Mouse (Mus musculus) lung, embryonic 15.5 days (tissue): ENCODE measurements around the gene Soat2. TPM values are rescaled to one million over a fixed set of nuclear protein-coding genes. Genes with fewer than 3 reads are reported as not detected.
"Not testable (repeated sequence)": the region's sequence is repeated elsewhere in the genome, so short reads cannot be mapped to it uniquely, and the experiment has no call there.

ENCODE experiments used
- ATAC-seq: fragments of 200-750 bp; cut with Nextera tagmentation; 2 replicates; pipeline ENCODE4 v1.8.0; 2017; ENCODE audit warnings: moderate number of reproducible peaks, borderline replicate concordance; ENCODE audit not compliant: low FRiP score, low TSS enrichment; ENCODE audit errors: extremely low read depth
- H3K27ac ChIP-seq: fragments of 300-500 bp; sonication (generic); 2 replicates; pipeline ENCODE4 v1.5.1; 2015; ENCODE audit warnings: moderate library complexity, mild to moderate bottlenecking, inconsistent platforms
- H3K27me3 ChIP-seq: fragments of 300-500 bp; sonication (generic); 2 replicates; pipeline ENCODE4 v1.6.1; 2015; ENCODE audit warnings: inconsistent platforms
- H3K36me3 ChIP-seq: fragments of 300-500 bp; sonication (generic); 2 replicates; pipeline ENCODE4 v1.6.1; 2015; ENCODE audit warnings: inconsistent platforms
- H3K4me1 ChIP-seq: fragments of 300-500 bp; sonication (generic); 2 replicates; pipeline ENCODE4 v1.6.1; 2015; ENCODE audit warnings: inconsistent platforms
- H3K4me2 ChIP-seq: fragments of 300-500 bp; sonication (generic); 2 replicates; pipeline ENCODE4 v1.6.1; 2015; ENCODE audit warnings: inconsistent platforms, mild to moderate bottlenecking, moderate library complexity
- H3K4me3 ChIP-seq: fragments of 300-500 bp; sonication (generic); 2 replicates; pipeline ENCODE4 v1.5.1; 2015; ENCODE audit warnings: mild to moderate bottlenecking, inconsistent platforms
- H3K9ac ChIP-seq: fragments of 300-500 bp; sonication (generic); 2 replicates; pipeline ENCODE4 v1.6.1; 2015; ENCODE audit warnings: inconsistent platforms
- H3K9me3 ChIP-seq: fragments of 300-500 bp; sonication (generic); 2 replicates; pipeline ENCODE4 v1.6.1; 2016; ENCODE audit warnings: inconsistent platforms
- WGBS: fragments of 180-500 bp; shearing (Covaris S2); methylation state at CpG from one replicate; pipeline ENCODE4 v1.1.7; 2015; 5-methylcytosine and 5-hydroxymethylcytosine counted together
- polyA plus RNA-seq: library from polyadenylated mRNA; unstranded; fragments of >200 nt; fragmentation: Nextera tagmentation; extraction: Ambion mirVana; gene quantifications from 2 replicates; pipeline ENCODE4 v1.2.1, GENCODE M21; 2015

Soat2 gene
- polyA plus RNA-seq, 1 experiment from 2014 or later = 0.34 TPM

DNA sequence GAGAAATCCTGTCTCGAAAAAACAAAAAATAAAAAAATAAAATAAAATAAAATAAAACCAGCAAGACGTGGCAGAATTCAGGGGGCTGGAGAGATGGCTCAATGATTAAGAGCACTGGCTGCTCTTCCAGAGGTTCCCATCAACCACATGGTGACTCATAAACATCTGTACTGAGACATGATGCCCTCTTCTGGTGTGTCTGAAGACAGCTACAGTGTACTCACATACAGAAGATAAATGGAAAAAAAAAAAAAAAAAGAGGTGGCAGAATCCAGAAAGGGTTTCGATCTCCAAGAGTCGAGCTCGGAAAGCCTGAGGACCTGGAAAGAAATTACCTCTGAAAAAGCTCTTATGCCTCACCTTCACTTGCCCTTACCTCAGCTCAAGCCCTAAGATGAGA is 9.2 kb upstream of the Soat2 start:
- Histone ChIP-seq H3K4me3 (no peak overlapping the region), H3K27me3 (peaks cover 25% of the 10 kb centered on the region), H3K4me1 (peaks cover 36% of the 10 kb centered on the region), H3K9ac (no peak overlapping the region), H3K4me2 (no peak overlapping the region), H3K9me3 (no peaks in the 10 kb centered on the region), H3K27ac (no peak overlapping the region), H3K36me3 (no peaks in the 10 kb centered on the region)
- WGBS = 86% methylated on average over 5 of the region's 5 CpGs
- no peak for ATAC-seq

DNA sequence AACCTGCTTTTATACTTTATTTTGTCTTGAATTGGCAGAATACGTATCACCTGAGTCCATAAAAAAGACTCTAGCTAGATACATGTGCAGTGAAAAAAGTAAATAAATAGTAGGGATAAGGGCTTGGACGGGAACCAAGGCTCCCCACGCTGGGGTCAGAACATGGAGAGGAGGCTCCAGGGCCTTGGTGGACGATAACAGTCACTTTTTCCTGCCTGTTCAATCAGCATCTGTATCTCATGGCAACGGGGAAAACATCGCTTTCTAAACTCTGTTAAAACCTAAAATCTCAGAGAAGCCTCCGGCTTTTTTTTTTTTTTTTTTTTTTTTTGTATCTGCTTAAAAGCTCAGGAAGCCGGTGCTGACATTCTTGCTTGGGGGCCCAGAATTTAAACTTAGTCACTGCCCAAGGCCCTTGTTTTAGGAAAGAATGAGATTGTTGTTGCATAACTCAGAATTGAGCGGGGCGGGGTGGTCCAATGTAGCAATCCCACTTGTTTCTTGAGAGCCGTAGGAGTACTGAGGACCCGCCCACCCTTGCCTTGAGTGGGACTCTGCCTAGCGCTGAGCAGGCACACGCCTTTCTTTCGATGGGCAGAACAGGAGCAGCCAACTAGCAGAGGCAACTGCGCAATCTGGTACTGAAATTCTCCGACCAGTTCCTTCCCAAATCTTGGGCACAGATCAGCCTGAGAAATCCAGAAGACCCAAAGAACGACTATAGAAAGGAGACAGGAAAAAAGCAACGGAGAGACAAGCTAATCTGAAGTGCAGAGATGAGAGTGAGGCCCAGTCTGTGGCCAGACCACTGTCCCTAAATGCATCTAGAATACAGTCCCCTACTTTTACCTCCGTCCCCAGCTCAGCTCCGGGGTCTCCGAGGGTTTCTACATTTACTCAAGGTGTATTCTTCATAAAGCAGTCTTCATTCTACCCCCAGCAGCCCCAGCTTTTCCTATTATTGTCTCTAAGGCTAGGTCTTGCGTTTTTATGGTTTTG is 7.1 kb upstream of the Soat2 start:
- Histone ChIP-seq H3K4me3 (no peak overlapping the region), H3K27ac (peak overlapping the region; percentile 46), H3K4me1 (peaks cover 27% of the 10 kb centered on the region), H3K27me3 (peaks cover 27% of the 10 kb centered on the region), H3K36me3 (no peaks in the 10 kb centered on the region), H3K9ac (peak overlapping the region; percentile 1; the same call in 1 of the 2 replicates), H3K9me3 (no peaks in the 10 kb centered on the region), H3K4me2 (0 out of 2 replicates have a peak overlapping the region, but pooled peaks have one; percentile 7)
- peak; percentile 85 for ATAC-seq
- 37% methylated on average over 23 of the region's 23 CpGs for WGBS

- H3K4me2 ChIP-seq = peak within 1 kb of the TSS; percentile 50
- H3K27me3 ChIP-seq = peaks cover 27% of the 10 kb centered on the region
- H3K9ac ChIP-seq = peak within 1 kb of the TSS; percentile 2; the same call in 1 of the 2 replicates
- 7% methylated on average over 22 of the region's 22 CpGs for WGBS
- H3K9me3 ChIP-seq = no peaks in the 10 kb centered on the region
- H3K4me1 ChIP-seq = peaks cover 27% of the 10 kb centered on the region
- H3K27ac ChIP-seq = peak within 1 kb of the TSS; percentile 46
- H3K36me3 ChIP-seq = no peaks in the 10 kb centered on the region
- H3K4me3 ChIP-seq = peak within 1 kb of the TSS; percentile 20
- no peak for ATAC-seq
Measured at GRCm38 (mm10) chr15:102144274-102144711, 6.0 kb upstream of the Soat2 start, which contains the start of gene Igfbp6. Gene Igfbp6, plus strand, starts transcription at chr15:102144362.

DNA sequence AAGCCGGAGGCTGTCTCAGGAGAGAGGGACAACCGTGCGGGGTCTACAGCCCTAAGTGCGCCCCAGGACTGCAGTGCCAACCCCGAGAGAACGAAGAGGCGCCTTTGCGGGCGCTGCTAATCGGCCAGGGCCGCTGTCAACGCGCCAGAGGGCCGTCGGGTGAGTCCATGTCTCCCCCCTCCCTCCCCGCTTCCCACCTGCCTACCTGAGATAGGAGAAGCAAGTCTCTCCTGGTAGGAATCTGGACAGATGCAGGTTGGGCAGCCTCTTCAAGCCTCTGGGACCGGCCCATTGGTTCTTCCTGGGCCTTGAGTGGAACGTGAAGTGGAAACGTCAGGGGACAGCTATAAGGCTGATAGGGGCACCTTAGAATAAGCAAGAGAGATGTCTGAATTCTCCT is 5.6 kb upstream of the Soat2 start:
- 0 out of 2 replicates have a peak overlapping the region, but pooled peaks have one; percentile 2 for H3K9ac ChIP-seq
- no peaks in the 10 kb centered on the region for H3K36me3 ChIP-seq
- no peak overlapping the region for H3K27ac ChIP-seq
- ATAC-seq = no peak
- WGBS = 15% methylated on average over 19 of the region's 19 CpGs
- peaks cover 27% of the 10 kb centered on the region for H3K27me3 ChIP-seq
- peak overlapping the region; percentile 50 for H3K4me2 ChIP-seq
- H3K4me1 ChIP-seq = peaks cover 27% of the 10 kb centered on the region
- H3K4me3 ChIP-seq = peak overlapping the region; percentile 20
- no peaks in the 10 kb centered on the region for H3K9me3 ChIP-seq

DNA sequence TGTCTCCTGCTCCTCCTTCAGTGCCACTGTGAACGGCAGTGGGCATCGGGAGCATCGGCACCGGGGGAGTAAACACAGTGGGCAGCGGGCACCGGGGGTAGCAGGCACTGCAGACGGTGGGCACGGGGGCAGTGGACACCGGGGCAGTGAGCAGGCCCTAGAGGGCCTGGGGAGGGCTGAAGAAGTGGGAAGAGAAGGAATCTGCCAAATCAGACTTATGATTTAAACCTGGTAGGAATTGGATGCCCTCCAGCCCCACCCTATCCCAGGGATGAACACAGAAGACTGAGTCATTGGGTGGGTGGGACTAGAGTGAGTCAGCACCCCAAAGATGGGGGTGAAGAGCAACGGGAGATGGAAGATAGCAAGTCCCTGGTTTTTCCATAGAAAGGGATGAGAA is 5.0 kb upstream of the Soat2 start:
- Histone ChIP-seq H3K9me3 (no peaks in the 10 kb centered on the region), H3K4me2 (no peak overlapping the region), H3K27ac (no peak overlapping the region), H3K4me3 (no peak overlapping the region), H3K27me3 (peaks cover 27% of the 10 kb centered on the region), H3K4me1 (peaks cover 29% of the 10 kb centered on the region), H3K36me3 (no peaks in the 10 kb centered on the region), H3K9ac (no peak overlapping the region)
- ATAC-seq = no peak
- WGBS = 84% methylated on average over 9 of the region's 10 CpGs

- H3K27me3 ChIP-seq = peaks cover 27% of the 10 kb centered on the region
- H3K9ac ChIP-seq = no peak overlapping the region
- 74% methylated on average over 5 of the region's 5 CpGs for WGBS
- H3K4me1 ChIP-seq = peaks cover 37% of the 10 kb centered on the region
- no peaks in the 10 kb centered on the region for H3K36me3 ChIP-seq
- no peak overlapping the region for H3K4me2 ChIP-seq
- no peak overlapping the region for H3K4me3 ChIP-seq
- H3K9me3 ChIP-seq = no peaks in the 10 kb centered on the region
- ATAC-seq = no peak
- H3K27ac ChIP-seq = no peak overlapping the region
Measured at GRCm38 (mm10) chr15:102146089-102146488, 4.2 kb upstream of the Soat2 start.

GRCm38 (mm10) chr15:102146882-102147281 is 3.4 kb upstream of the Soat2 start:
- ATAC-seq = no peak
- H3K4me1 ChIP-seq = peaks cover 37% of the 10 kb centered on the region

DNA sequence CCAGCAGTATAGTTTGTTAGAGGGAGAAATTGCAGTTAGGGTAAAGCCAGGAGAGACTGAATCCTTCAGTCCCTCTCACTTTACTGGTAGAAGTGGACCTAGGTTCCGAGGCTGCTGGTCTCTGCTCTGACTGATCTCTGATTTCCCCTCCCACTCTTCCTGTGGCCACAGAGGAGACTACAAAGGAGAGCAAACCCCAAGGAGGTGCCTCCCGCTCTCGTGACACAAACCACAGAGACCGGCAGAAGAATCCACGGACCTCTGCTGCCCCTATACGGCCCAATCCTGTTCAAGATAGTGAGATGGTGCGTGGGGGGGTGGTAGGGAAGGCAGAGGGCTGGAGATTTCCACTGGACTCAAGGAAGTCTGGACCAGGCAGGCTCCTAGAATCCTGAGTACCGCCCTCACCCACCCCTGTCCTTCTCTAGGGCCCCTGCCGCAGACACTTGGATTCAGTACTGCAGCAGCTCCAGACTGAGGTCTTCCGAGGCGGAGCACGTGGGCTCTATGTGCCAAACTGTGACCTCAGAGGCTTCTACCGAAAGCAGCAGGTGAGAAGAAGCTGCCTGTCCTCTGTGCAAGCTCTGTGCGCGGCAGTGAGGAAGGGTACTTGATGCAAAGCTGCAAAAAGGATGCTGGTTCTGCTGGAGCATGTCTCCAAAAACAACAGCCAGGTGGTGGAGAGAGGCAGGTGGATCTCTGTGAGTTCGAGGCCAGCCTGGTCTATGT is 2.5 kb upstream of the Soat2 start:
- Histone ChIP-seq H3K27ac (no peak overlapping the region), H3K9me3 (no peaks in the 10 kb centered on the region), H3K36me3 (no peaks in the 10 kb centered on the region), H3K27me3 (peaks cover 27% of the 10 kb centered on the region), H3K4me2 (no peak overlapping the region), H3K9ac (no peak overlapping the region), H3K4me1 (peaks cover 31% of the 10 kb centered on the region), H3K4me3 (no peak overlapping the region)
- ATAC-seq = no peak
- 51% methylated on average over 16 of the region's 16 CpGs for WGBS

More at GRCm38 (mm10) chr15:102146882-102147281, 3.4 kb upstream of the Soat2 start:
- Histone ChIP-seq H3K27me3 (peaks cover 27% of the 10 kb centered on the region), H3K27ac (no peak overlapping the region), H3K36me3 (no peaks in the 10 kb centered on the region), H3K4me3 (no peak overlapping the region), H3K9ac (no peak overlapping the region), H3K9me3 (no peaks in the 10 kb centered on the region), H3K4me2 (no peak overlapping the region)
- 3% methylated on average over 1 of the region's 1 CpGs for WGBS

DNA sequence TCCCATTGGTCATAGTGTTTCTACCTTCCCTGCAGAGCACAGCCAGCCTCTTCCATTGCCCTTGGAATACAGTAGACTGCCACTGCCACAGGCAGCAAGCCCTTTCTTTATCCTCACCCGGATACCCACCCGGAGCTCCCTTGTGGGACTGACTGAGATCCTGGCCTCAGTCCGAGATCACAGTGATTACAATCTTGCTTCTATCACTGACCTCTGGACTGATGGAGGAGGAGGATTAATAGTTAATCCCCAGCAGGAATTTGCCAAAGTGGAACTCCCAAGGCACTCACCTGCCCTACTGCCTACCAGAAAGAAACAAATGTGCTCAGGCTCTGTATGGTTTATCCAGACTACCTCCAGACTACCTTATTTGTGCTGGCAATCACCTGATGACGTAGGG is 765 bp upstream of the Soat2 start:
- Histone ChIP-seq H3K9ac (no peak overlapping the region), H3K4me1 (peaks cover 14% of the 10 kb centered on the region), H3K27me3 (peaks cover 17% of the 10 kb centered on the region), H3K36me3 (no peaks in the 10 kb centered on the region), H3K4me2 (no peak overlapping the region), H3K27ac (no peak overlapping the region), H3K4me3 (no peak overlapping the region), H3K9me3 (no peaks in the 10 kb centered on the region)
- ATAC-seq = no peak
- WGBS = 68% methylated on average over 4 of the region's 4 CpGs

- Histone ChIP-seq H3K4me1 (peaks cover 13% of the 10 kb centered on the region), H3K9ac (no peak overlapping the region), H3K27me3 (no peaks in the 10 kb centered on the region), H3K4me2 (no peak overlapping the region), H3K4me3 (no peak overlapping the region), H3K27ac (no peak overlapping the region), H3K36me3 (no peaks in the 10 kb centered on the region), H3K9me3 (no peaks in the 10 kb centered on the region)
- WGBS = 35% methylated on average over 4 of the region's 4 CpGs
- no peak for ATAC-seq
Measured at GRCm38 (mm10) chr15:102152646-102153045, 2.3 kb downstream of the Soat2 start.

- H3K36me3 ChIP-seq, H3K27me3 ChIP-seq, H3K27ac ChIP-seq, H3K4me3 ChIP-seq, H3K9ac ChIP-seq, ATAC-seq, H3K4me2 ChIP-seq, H3K9me3 ChIP-seq: not testable (repeated sequence)
- 84% methylated on average over 6 of the region's 6 CpGs for WGBS
- H3K4me1 ChIP-seq = peaks cover 13% of the 10 kb centered on the region
Measured at GRCm38 (mm10) chr15:102155006-102155405, 4.7 kb downstream of the Soat2 start.
